Mouse (Mus musculus) liver, embryonic 15.5 days (tissue): ENCODE data around the gene Mettl8. TPM values are rescaled to one million over a fixed set of nuclear protein-coding genes. Genes with fewer than 3 reads are reported as not detected.

Experiments
- ATAC-seq: fragments of 200-750 bp; cut with Nextera tagmentation; 2 replicates; pipeline ENCODE4 v1.8.0; 2017; ENCODE audit warnings: moderate number of reproducible peaks, mild to moderate bottlenecking, moderate library complexity; ENCODE audit not compliant: insufficient read depth
- H3K27ac ChIP-seq: fragments of 300-500 bp; sonication (generic); replicated peaks from 2 replicates; pipeline ENCODE4 v1.5.1; 2015; ENCODE audit warnings: mild to moderate bottlenecking, inconsistent platforms
- H3K27me3 ChIP-seq: fragments of 300-500 bp; sonication (generic); 2 replicates; pipeline ENCODE4 v1.6.1; 2015; ENCODE audit warnings: mild to moderate bottlenecking, inconsistent platforms
- H3K36me3 ChIP-seq: fragments of 300-500 bp; sonication (generic); replicated peaks from 2 replicates; pipeline ENCODE4 v1.6.1; 2015; ENCODE audit warnings: moderate library complexity, mild to moderate bottlenecking, inconsistent platforms
- H3K4me1 ChIP-seq: fragments of 300-500 bp; sonication (generic); replicated peaks from 2 replicates; pipeline ENCODE4 v1.6.1; 2015; ENCODE audit warnings: inconsistent platforms
- H3K4me2 ChIP-seq: fragments of 300-500 bp; sonication (generic); 2 replicates; pipeline ENCODE4 v1.6.1; 2015; ENCODE audit warnings: moderate library complexity, mild to moderate bottlenecking, inconsistent platforms
- H3K4me3 ChIP-seq: fragments of 300-500 bp; sonication (generic); replicated peaks from 2 replicates; pipeline ENCODE4 v1.5.1; 2015; ENCODE audit warnings: mild to moderate bottlenecking, inconsistent platforms
- H3K9ac ChIP-seq: fragments of 300-500 bp; sonication (generic); 2 replicates; pipeline ENCODE4 v1.6.1; 2015; ENCODE audit warnings: moderate library complexity, mild to moderate bottlenecking, inconsistent platforms
- H3K9me3 ChIP-seq: fragments of 300-500 bp; sonication (generic); replicated peaks from 2 replicates; pipeline ENCODE4 v1.6.1; 2016; ENCODE audit warnings: inconsistent platforms
- WGBS: fragments of 180-500 bp; shearing (Covaris S2); methylation state at CpG from one replicate; pipeline ENCODE4 v1.1.7; 2015; ENCODE audit warnings: mixed read lengths; ENCODE audit not compliant: insufficient replicate concordance; 5-methylcytosine and 5-hydroxymethylcytosine counted together
- polyA plus RNA-seq: library from polyadenylated mRNA; unstranded; fragments of >200 nt; fragmentation: Nextera tagmentation; extraction: Ambion mirVana; gene quantifications from 2 replicates; pipeline ENCODE4 v1.2.1, GENCODE M21; 2015

The Mettl8 gene
- polyA plus RNA-seq, 1 experiment from 2014 or later: 7.6 TPM

DNA sequence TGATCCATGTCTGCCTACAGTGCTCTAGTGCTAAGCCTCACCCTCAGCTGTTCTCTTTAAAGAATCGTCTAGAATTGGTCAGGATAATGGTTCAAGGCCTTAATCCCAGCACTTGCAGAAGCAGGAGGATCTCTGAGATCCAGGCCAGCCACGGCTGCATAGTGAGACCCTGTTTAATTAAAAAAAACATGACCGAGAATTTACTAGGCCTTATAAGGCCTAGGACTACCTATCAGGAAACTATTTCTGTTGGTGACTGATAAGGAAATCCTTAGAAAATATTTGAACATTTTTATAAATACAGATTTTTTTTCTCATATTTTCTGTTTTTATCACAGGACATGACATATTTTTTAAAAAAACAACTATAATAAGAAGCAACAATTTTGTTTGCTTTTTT is 17.9 kb upstream of the Mettl8 start:
- H3K36me3 ChIP-seq: peaks cover 8% of the 10 kb centered on the region; the same call in 1 of the 2 replicates
- no peaks in the 10 kb centered on the region for H3K9me3 ChIP-seq
- peaks cover 18% of the 10 kb centered on the region for H3K4me1 ChIP-seq
- WGBS: 45% methylated on average over 3 of the region's 3 CpGs
- no peak overlapping the region for H3K27ac ChIP-seq
- no peak overlapping the region for H3K4me2 ChIP-seq
- no peak overlapping the region for H3K9ac ChIP-seq
- peak; percentile 64; the same call in 1 of the 2 replicates for ATAC-seq
- H3K27me3 ChIP-seq: no peaks in the 10 kb centered on the region
- H3K4me3 ChIP-seq: no peak overlapping the region

DNA sequence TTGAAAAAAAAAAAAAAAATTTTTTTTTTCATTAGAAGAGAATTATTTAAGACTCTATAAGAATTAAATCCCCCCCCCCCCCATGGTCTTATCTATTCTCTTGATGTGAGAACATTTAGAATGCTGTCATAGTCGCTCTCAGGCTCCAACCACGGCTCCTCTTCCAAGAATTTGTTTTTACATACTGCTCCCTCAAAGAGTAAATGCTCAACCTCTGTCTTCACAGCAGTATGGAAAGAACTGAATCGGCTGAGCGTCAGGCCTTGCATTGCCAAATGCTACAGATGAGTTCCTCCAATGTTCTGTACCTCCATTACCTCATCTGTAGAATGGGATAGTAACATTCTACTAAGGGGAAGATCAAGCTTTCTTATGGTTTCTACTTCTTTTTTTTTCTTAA is 16.2 kb upstream of the Mettl8 start:
- WGBS: 85% methylated on average over 4 of the region's 4 CpGs
- H3K9me3 ChIP-seq: no peaks in the 10 kb centered on the region
- H3K36me3 ChIP-seq: peaks cover 4% of the 10 kb centered on the region; the same call in 1 of the 2 replicates
- no peak overlapping the region for H3K4me3 ChIP-seq
- peaks cover 18% of the 10 kb centered on the region for H3K4me1 ChIP-seq
- ATAC-seq: no peak
- no peak overlapping the region for H3K9ac ChIP-seq
- no peaks in the 10 kb centered on the region for H3K27me3 ChIP-seq
- no peak overlapping the region for H3K27ac ChIP-seq
- no peak overlapping the region for H3K4me2 ChIP-seq

DNA sequence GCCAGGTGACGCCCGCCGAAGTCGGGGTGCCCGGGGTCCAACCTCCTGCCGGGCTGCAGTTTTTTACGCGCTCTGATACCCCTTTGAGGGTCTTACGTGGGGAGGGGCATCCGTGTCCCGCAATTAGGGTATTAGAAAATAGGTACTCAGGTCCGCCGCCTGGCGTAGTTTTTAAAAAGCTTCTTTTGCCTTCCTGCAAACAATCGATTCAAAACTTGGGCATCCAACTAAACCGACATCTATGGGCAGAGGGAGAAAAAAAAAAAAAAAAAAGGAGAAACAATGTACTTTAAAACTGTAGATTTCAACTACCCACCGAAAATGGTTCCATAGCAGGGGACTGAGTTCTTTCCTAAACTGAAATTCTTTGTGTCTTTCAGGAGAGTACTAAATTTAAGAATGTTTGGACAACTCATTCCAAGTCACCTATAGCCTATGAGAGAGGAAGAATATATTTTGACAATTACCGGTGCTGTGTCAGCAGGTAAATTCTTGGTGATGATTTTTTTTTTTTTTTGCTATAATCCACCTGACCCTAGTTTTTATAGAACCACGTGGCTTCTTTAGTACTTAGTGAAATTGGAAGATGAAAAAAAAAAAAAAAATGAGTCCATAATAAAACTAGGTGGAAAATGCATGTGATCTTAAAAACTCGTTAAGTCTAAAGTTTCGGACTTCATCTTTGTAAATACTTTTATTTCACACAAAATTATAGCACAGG is 892 bp upstream of the Mettl8 start:
- H3K4me3 ChIP-seq: peak overlapping the region; percentile 82
- ATAC-seq: no peak
- WGBS: 11% methylated on average over 21 of the region's 21 CpGs

GRCm38 (mm10) chr2:71054716-71055115 is 667 bp downstream of the Mettl8 start:
- Histone ChIP-seq H3K27me3 (no peaks in the 10 kb centered on the region), H3K4me3 (peak overlapping the region; percentile 82), H3K9me3 (no peaks in the 10 kb centered on the region), H3K4me1 (peaks cover 26% of the 10 kb centered on the region), H3K4me2 (peak overlapping the region; percentile 95), H3K9ac (peak overlapping the region; percentile 78), H3K27ac (peak overlapping the region; percentile 3; the same call in 1 of the 2 replicates), H3K36me3 (0 out of 2 replicates have a peak, but pooled peaks cover 9% of the 10 kb centered on the region)
- WGBS: 31% methylated on average over 9 of the region's 9 CpGs
- ATAC-seq: no peak

More for the DNA sequence above, 892 bp upstream of the Mettl8 start:
- peaks cover 22% of the 10 kb centered on the region for H3K4me1 ChIP-seq
- peak overlapping the region; percentile 95 for H3K4me2 ChIP-seq
- no peaks in the 10 kb centered on the region for H3K9me3 ChIP-seq
- H3K36me3 ChIP-seq: peaks cover 16% of the 10 kb centered on the region; the same call in 1 of the 2 replicates
- H3K27me3 ChIP-seq: no peaks in the 10 kb centered on the region
- H3K9ac ChIP-seq: peak overlapping the region; percentile 78
- H3K27ac ChIP-seq: peak overlapping the region; percentile 91

DNA sequence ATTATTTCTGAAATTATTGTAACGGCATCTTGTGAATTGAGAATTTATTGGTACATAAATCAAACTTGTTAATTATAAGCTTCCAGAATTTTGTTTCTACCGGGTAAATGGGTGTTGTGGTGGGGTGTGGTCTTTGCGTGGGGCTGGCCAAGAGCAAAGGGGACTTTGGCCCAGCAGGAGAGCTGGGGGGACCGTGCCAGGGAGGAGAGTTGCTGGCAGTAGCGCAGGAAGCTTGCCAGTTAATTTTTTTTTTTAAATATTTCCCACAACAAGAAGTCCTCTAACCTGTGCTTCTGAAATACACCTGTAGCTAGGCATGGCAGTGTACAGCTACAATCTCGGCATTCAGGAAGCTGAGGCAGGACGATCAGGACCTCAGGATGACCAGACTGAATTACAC is 4.9 kb downstream of the Mettl8 start:
- H3K4me1 ChIP-seq: peaks cover 31% of the 10 kb centered on the region
- no peaks in the 10 kb centered on the region for H3K27me3 ChIP-seq
- H3K36me3 ChIP-seq: no peaks in the 10 kb centered on the region
- 77% methylated on average over 7 of the region's 7 CpGs for WGBS
- ATAC-seq: no peak
- no peak overlapping the region for H3K4me3 ChIP-seq
- no peaks in the 10 kb centered on the region for H3K9me3 ChIP-seq
- no peak overlapping the region for H3K27ac ChIP-seq
- H3K4me2 ChIP-seq: no peak overlapping the region
- no peak overlapping the region for H3K9ac ChIP-seq

DNA sequence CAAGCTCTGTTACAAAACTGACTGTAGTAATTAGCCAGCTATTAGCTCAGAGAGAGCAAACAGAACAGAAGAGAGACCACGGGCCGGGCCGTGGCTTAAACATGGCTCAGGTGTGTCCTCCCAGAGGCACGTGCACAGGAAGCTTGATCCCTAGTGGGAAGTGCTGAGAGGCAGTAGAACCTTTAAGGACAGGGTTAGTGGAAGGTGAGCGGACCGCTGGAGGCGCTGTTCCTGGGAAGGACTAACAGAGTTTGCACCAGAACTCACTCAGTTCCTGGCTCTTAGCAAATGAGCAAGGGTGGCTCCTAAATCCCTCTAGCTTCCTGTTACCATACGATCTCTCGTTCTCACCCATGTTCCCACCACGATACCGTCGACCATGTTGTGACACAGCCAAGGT is 6.5 kb downstream of the Mettl8 start:
- Histone ChIP-seq H3K9me3 (no peaks in the 10 kb centered on the region), H3K27ac (no peak overlapping the region), H3K36me3 (no peaks in the 10 kb centered on the region), H3K4me2 (no peak overlapping the region), H3K4me1 (peaks cover 21% of the 10 kb centered on the region), H3K27me3 (no peaks in the 10 kb centered on the region), H3K9ac (no peak overlapping the region), H3K4me3 (no peak overlapping the region)
- WGBS: 73% methylated on average over 12 of the region's 12 CpGs
- ATAC-seq: no peak

DNA sequence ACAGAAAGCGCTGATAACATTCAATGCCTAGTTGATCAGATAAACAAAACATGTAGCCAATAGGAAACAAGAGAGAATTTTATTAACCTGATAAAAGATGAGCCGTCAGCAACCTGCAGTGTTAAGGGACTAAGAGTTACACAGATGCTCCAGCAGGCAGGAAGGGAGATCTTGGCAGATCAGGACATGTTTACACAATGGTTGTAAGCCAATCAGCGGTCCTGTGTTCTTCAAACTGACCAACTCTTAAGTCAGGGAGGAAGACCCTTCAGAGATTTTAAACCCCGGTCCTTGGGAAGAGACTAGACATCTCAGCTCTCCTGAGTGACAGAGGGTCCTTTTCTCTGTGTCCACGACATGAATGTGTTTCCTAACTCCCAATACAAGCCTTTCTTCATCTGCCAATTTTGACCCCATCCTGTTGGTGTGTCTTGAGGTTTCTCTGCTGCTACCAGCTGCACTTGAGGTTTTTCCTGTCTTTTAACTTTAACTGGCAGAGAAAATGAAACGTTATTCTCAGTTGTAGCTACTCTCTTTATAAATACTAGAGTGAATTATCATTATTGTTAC is 8.5 kb downstream of the Mettl8 start:
- no peak for ATAC-seq
- no peaks in the 10 kb centered on the region for H3K36me3 ChIP-seq
- no peak overlapping the region for H3K4me2 ChIP-seq
- no peak overlapping the region for H3K9ac ChIP-seq
- WGBS: 43% methylated on average over 6 of the region's 6 CpGs
- no peaks in the 10 kb centered on the region for H3K27me3 ChIP-seq
- H3K27ac ChIP-seq: no peak overlapping the region
- no peaks in the 10 kb centered on the region for H3K9me3 ChIP-seq
- H3K4me3 ChIP-seq: no peak overlapping the region
- H3K4me1 ChIP-seq: peaks cover 13% of the 10 kb centered on the region

DNA sequence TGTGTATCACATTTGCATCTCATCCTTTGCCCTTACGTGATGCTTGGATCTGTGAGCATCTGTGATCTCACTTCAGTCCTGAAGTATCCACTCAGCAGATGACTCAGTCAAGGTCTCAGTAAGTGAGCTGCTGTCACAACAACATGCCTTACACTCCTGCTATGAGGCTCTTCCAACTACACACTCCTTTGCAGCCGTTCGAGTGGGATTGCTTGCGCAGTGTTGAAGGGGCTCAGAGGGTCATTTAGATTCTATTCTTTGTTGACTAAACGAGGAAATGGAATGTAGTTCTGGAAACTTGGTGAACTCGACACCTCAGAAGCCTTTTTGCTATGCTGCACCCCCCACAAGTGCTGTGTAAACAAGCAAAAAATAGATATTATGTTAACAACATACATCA is 9.2 kb downstream of the Mettl8 start:
- WGBS: 66% methylated on average over 6 of the region's 6 CpGs
- Histone ChIP-seq H3K9ac (no peak overlapping the region), H3K4me3 (no peak overlapping the region), H3K27ac (no peak overlapping the region), H3K4me2 (no peak overlapping the region), H3K36me3 (no peaks in the 10 kb centered on the region), H3K4me1 (peaks cover 13% of the 10 kb centered on the region), H3K9me3 (no peaks in the 10 kb centered on the region), H3K27me3 (no peaks in the 10 kb centered on the region)
- no peak for ATAC-seq

- Histone ChIP-seq H3K27me3 (no peaks in the 10 kb centered on the region), H3K9ac (no peak overlapping the region), H3K4me1 (peaks cover 2% of the 10 kb centered on the region; the same call in 1 of the 2 replicates), H3K36me3 (no peaks in the 10 kb centered on the region), H3K9me3 (no peaks in the 10 kb centered on the region), H3K4me3 (no peak overlapping the region), H3K4me2 (no peak overlapping the region), H3K27ac (no peak overlapping the region)
- 50% methylated on average over 11 of the region's 11 CpGs for WGBS
- ATAC-seq: no peak
These were observed 15.8 kb downstream of the Mettl8 start for GRCm38 (mm10) chr2:71039522-71040121.

DNA sequence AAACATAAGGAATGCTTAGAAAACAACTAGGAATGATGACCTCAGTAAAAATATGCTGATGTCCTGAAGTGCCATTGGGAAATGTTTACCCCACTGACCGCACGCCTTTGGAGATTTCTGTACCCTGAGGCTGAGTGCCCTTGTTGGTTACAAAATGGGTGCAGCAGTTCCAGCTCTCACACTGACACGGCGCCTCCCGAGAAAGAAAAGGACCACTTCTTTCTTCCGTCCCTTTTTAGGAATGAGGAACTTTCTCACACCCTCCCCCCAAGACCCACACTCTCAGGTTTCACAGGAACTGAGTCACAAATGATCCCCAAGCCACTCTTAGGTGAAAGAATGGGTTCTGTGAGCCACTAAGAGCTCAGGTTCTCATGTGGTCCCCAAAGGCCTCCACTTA is 17.9 kb downstream of the Mettl8 start:
- Histone ChIP-seq H3K27me3 (no peaks in the 10 kb centered on the region), H3K36me3 (no peaks in the 10 kb centered on the region), H3K9ac (no peak overlapping the region), H3K27ac (no peak overlapping the region), H3K4me1 (peaks cover 7% of the 10 kb centered on the region), H3K4me2 (no peak overlapping the region), H3K4me3 (no peak overlapping the region), H3K9me3 (no peaks in the 10 kb centered on the region)
- ATAC-seq: no peak
- 57% methylated on average over 6 of the region's 6 CpGs for WGBS

DNA sequence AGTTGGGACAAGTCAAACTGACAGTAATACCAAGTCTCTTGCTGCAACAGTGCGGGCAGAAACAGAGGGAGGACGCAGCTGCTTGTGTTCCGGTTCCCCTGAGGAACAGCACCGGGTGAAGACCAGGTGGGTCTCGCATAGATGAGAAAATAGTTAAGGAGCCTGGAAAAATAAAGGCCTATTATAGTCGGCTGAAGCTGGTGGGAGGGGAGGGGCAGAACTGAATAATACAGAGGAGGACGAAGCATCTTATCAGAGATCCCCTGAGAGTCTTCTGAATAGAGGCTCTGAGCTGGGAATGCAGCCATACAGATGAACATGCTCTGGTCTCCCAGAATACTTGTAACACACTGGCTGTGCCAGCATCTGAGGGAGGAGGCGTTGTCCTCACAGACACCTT is 21.4 kb downstream of the Mettl8 start:
- Histone ChIP-seq H3K36me3 (no peaks in the 10 kb centered on the region), H3K9me3 (no peaks in the 10 kb centered on the region), H3K4me2 (no peak overlapping the region), H3K4me3 (no peak overlapping the region), H3K9ac (no peak overlapping the region), H3K27me3 (no peaks in the 10 kb centered on the region), H3K27ac (no peak overlapping the region), H3K4me1 (peaks cover 26% of the 10 kb centered on the region)
- 66% methylated on average over 8 of the region's 8 CpGs for WGBS
- ATAC-seq: no peak
